Mouse (Mus musculus) kidney, adult 11 months (tissue): ENCODE results near the gene Cxcr6.
"Not testable (repeated sequence)": the region's sequence is repeated elsewhere in the genome, so short reads cannot be mapped to it uniquely, and the experiment has no call there.

Experiments used
- DNase-seq: peaks from one replicate; pipeline ENCODE4 v3.0.0; 2022

Cxcr6 gene

GRCm38 (mm10) chr9:123806267-123806666 is at the start of gene Cxcr6:
Gene Cxcr6 (plus strand): TSS chr9:123806475.
- no peak for DNase-seq

- DNase-seq: no peak
Measured at GRCm38 (mm10) chr9:123756752-123757151, 49.5 kb upstream of the Cxcr6 start.

GRCm38 (mm10) chr9:123757326-123757725 is 48.9 kb upstream of the Cxcr6 start:
- no peak for DNase-seq

- no peak for DNase-seq
Measured at GRCm38 (mm10) chr9:123758156-123758555, 48.1 kb upstream of the Cxcr6 start.

GRCm38 (mm10) chr9:123758645-123759044 is 47.6 kb upstream of the Cxcr6 start:
- DNase-seq: no peak

- no peak for DNase-seq
Measured at GRCm38 (mm10) chr9:123760806-123761205, 45.5 kb upstream of the Cxcr6 start.

GRCm38 (mm10) chr9:123762886-123763285 is 43.4 kb upstream of the Cxcr6 start:
- DNase-seq: no peak

GRCm38 (mm10) chr9:123763771-123764170 is 42.5 kb upstream of the Cxcr6 start:
- DNase-seq: no peak

GRCm38 (mm10) chr9:123766996-123767395 is 39.3 kb upstream of the Cxcr6 start:
- no peak for DNase-seq

- no peak for DNase-seq
Measured at GRCm38 (mm10) chr9:123768443-123768842, 37.8 kb upstream of the Cxcr6 start.

- no peak for DNase-seq
Measured at GRCm38 (mm10) chr9:123769532-123769931, 36.7 kb upstream of the Cxcr6 start.

GRCm38 (mm10) chr9:123773299-123773698 is 33.0 kb upstream of the Cxcr6 start:
- not testable (repeated sequence) for DNase-seq

- DNase-seq: no peak
Measured at GRCm38 (mm10) chr9:123788855-123789529, 17.3 kb upstream of the Cxcr6 start.

- peak; percentile 15 for DNase-seq
Measured at GRCm38 (mm10) chr9:123796174-123796573, 10.1 kb upstream of the Cxcr6 start.

GRCm38 (mm10) chr9:123801527-123801926 is 4.7 kb upstream of the Cxcr6 start:
- DNase-seq: no peak

GRCm38 (mm10) chr9:123802421-123802820 is 3.9 kb upstream of the Cxcr6 start:
- no peak for DNase-seq

- DNase-seq: no peak
Measured at GRCm38 (mm10) chr9:123802896-123803295, 3.4 kb upstream of the Cxcr6 start.

- no peak for DNase-seq
Measured at GRCm38 (mm10) chr9:123805241-123805640, 1.0 kb upstream of the Cxcr6 start.

GRCm38 (mm10) chr9:123808583-123808982 is 2.3 kb downstream of the Cxcr6 start:
- DNase-seq: no peak

GRCm38 (mm10) chr9:123811831-123812230 is 5.6 kb downstream of the Cxcr6 start:
- DNase-seq: no peak

- no peak for DNase-seq
Measured at GRCm38 (mm10) chr9:123814326-123814725, 8.1 kb downstream of the Cxcr6 start.

GRCm38 (mm10) chr9:123814821-123815220 is 8.5 kb downstream of the Cxcr6 start:
- DNase-seq: no peak

- no peak for DNase-seq
Measured at GRCm38 (mm10) chr9:123815444-123815843, 9.2 kb downstream of the Cxcr6 start.

GRCm38 (mm10) chr9:123815996-123816395 is 9.7 kb downstream of the Cxcr6 start:
- DNase-seq: no peak

- no peak for DNase-seq
Measured at GRCm38 (mm10) chr9:123818601-123819000, 12.3 kb downstream of the Cxcr6 start.
